Mouse (Mus musculus): ENCODE measurements around the gene Ccdc167.
"Not testable (repeated sequence)": the region's sequence is repeated elsewhere in the genome, so short reads cannot be mapped to it uniquely, and the experiment has no call there.

Ccdc167 gene

GRCm38 (mm10) chr17:29719628-29720575 lies 3.1 kb upstream of the Ccdc167 start:
- no peak for DNase-seq (ENCODE audit: low spot score in 2 of 2)

GRCm38 (mm10) chr17:29718660-29719059 lies 1.8 kb upstream of the Ccdc167 start:
- no peak for DNase-seq (ENCODE audit: low spot score in 2 of 2)

GRCm38 (mm10) chr17:29713734-29714133 lies 3.1 kb downstream of the Ccdc167 start:
- not testable (repeated sequence) for DNase-seq (ENCODE audit: low spot score in 2 of 2)

GRCm38 (mm10) chr17:29712565-29712964 lies 4.3 kb downstream of the Ccdc167 start:
- no peak for DNase-seq (ENCODE audit: low spot score in 2 of 2)

- DNase-seq (ENCODE audit: low spot score in 2 of 2), result no peak
Measured at GRCm38 (mm10) chr17:29711745-29712431, 5.0 kb downstream of the Ccdc167 start.

GRCm38 (mm10) chr17:29711076-29711744 lies 5.6 kb downstream of the Ccdc167 start:
- no peak for DNase-seq (ENCODE audit: low spot score in 2 of 2)

GRCm38 (mm10) chr17:29710562-29711044 lies 6.2 kb downstream of the Ccdc167 start:
- peak in 1 of 2 experiments; percentile 50 for DNase-seq (ENCODE audit: low spot score in 2 of 2)

- no peak for DNase-seq (ENCODE audit: low spot score in 2 of 2)
Measured at GRCm38 (mm10) chr17:29708783-29709182, 8.1 kb downstream of the Ccdc167 start.

- DNase-seq (ENCODE audit: low spot score in 2 of 2), result no peak
Measured at GRCm38 (mm10) chr17:29706981-29707545, 9.8 kb downstream of the Ccdc167 start.

GRCm38 (mm10) chr17:29705881-29706280 lies 11.0 kb downstream of the Ccdc167 start:
- no peak for DNase-seq (ENCODE audit: low spot score in 2 of 2)

GRCm38 (mm10) chr17:29704781-29705180 lies 12.1 kb downstream of the Ccdc167 start:
- peak in 1 of 2 experiments; percentile 41 for DNase-seq (ENCODE audit: low spot score in 2 of 2)

- no peak for DNase-seq (ENCODE audit: low spot score in 2 of 2)
Measured at GRCm38 (mm10) chr17:29702938-29703710, 13.7 kb downstream of the Ccdc167 start.

GRCm38 (mm10) chr17:29700573-29700972 lies 16.3 kb downstream of the Ccdc167 start:
- no peak for DNase-seq (ENCODE audit: low spot score in 2 of 2)

GRCm38 (mm10) chr17:29698421-29698820 lies 18.4 kb downstream of the Ccdc167 start:
- no peak for DNase-seq (ENCODE audit: low spot score in 2 of 2)

- DNase-seq (ENCODE audit: low spot score in 2 of 2), result no peak
Measured at GRCm38 (mm10) chr17:29696940-29697339, 19.9 kb downstream of the Ccdc167 start.

- no peak for DNase-seq (ENCODE audit: low spot score in 2 of 2)
Measured at GRCm38 (mm10) chr17:29694516-29694915, 22.3 kb downstream of the Ccdc167 start.

GRCm38 (mm10) chr17:29693571-29693970 lies 23.3 kb downstream of the Ccdc167 start:
- DNase-seq (ENCODE audit: low spot score in 2 of 2), result no peak

GRCm38 (mm10) chr17:29692827-29693226 lies 24.0 kb downstream of the Ccdc167 start:
- no peak for DNase-seq (ENCODE audit: low spot score in 2 of 2)

- DNase-seq (ENCODE audit: low spot score in 2 of 2), result no peak
Measured at GRCm38 (mm10) chr17:29690257-29690656, 26.6 kb downstream of the Ccdc167 start.

- no peak for DNase-seq (ENCODE audit: low spot score in 2 of 2)
Measured at GRCm38 (mm10) chr17:29688610-29689009, 28.2 kb downstream of the Ccdc167 start.

- no peak for DNase-seq (ENCODE audit: low spot score in 2 of 2)
Measured at GRCm38 (mm10) chr17:29687373-29687772, 29.5 kb downstream of the Ccdc167 start.
